Mouse (Mus musculus) heart, embryonic 12.5 days (tissue): ENCODE results near the gene Nme4. TPM values are rescaled to one million over a fixed set of nuclear protein-coding genes. Genes with fewer than 3 reads are reported as not detected.
"Not testable (repeated sequence)": the region's sequence is repeated elsewhere in the genome, so short reads cannot be mapped to it uniquely, and the experiment has no call there.

Source experiments
- ATAC-seq: fragments of 200-750 bp; cut with Nextera tagmentation; 2 replicates; pipeline ENCODE4 v1.8.0; 2017; ENCODE audit warnings: moderate TSS enrichment, moderate library complexity; ENCODE audit not compliant: insufficient number of reproducible peaks, low FRiP score
- H3K27ac ChIP-seq: fragments of 300-500 bp; sonication (generic); 2 replicates; pipeline ENCODE4 v1.5.1; 2016; ENCODE audit warnings: mild to moderate bottlenecking, moderate library complexity; ENCODE audit not compliant: poor library complexity, severe bottlenecking
- H3K27me3 ChIP-seq: fragments of 300-500 bp; sonication (generic); replicated peaks from 2 replicates; pipeline ENCODE4 v1.6.1; 2016; ENCODE audit warnings: mild to moderate bottlenecking, moderate library complexity
- H3K36me3 ChIP-seq: fragments of 300-500 bp; sonication (generic); 2 replicates; pipeline ENCODE4 v1.6.1; 2016; ENCODE audit warnings: mild to moderate bottlenecking, moderate library complexity
- H3K4me1 ChIP-seq: fragments of 300-500 bp; sonication (generic); replicated peaks from 2 replicates; pipeline ENCODE4 v1.6.1; 2016; ENCODE audit warnings: mild to moderate bottlenecking
- H3K4me2 ChIP-seq: fragments of 300-500 bp; sonication (generic); 2 replicates; pipeline ENCODE4 v1.6.1; 2016; ENCODE audit warnings: mild to moderate bottlenecking, moderate library complexity
- H3K4me3 ChIP-seq: fragments of 300-500 bp; sonication (generic); 2 replicates; pipeline ENCODE4 v1.5.1; 2016; ENCODE audit warnings: mild to moderate bottlenecking
- H3K9ac ChIP-seq: fragments of 300-500 bp; sonication (generic); 2 replicates; pipeline ENCODE4 v1.6.1; 2016; ENCODE audit warnings: mild to moderate bottlenecking, moderate library complexity
- H3K9me3 ChIP-seq: fragments of 300-500 bp; sonication (generic); replicated peaks from 2 replicates; pipeline ENCODE4 v1.6.1; 2016; ENCODE audit warnings: mild to moderate bottlenecking, moderate library complexity
- WGBS: fragments of 180-500 bp; shearing (Covaris S2); methylation state at CpG from one replicate; pipeline ENCODE4 v1.1.7; 2016; 5-methylcytosine and 5-hydroxymethylcytosine counted together
- polyA plus RNA-seq: library from polyadenylated mRNA; unstranded; fragments of >200 nt; fragmentation: Nextera tagmentation; extraction: Ambion mirVana; gene quantifications from 2 replicates; pipeline ENCODE4 v1.2.1, GENCODE M21; 2016

Nme4 gene
- polyA plus RNA-seq, 1 experiment from 2014 or later, result 65.9 TPM

GRCm38 (mm10) chr17:26124560-26124959 is 29.2 kb upstream of the Nme4 start:
- ATAC-seq, result no peak
- Histone ChIP-seq H3K4me1 (peaks cover 8% of the 10 kb centered on the region), H3K27ac (no peak overlapping the region), H3K9ac (peak overlapping the region; percentile 86), H3K4me3 (peak overlapping the region; percentile 89), H3K4me2 (peak overlapping the region; percentile 79), H3K36me3 (peaks cover 46% of the 10 kb centered on the region), H3K27me3 (peaks cover 9% of the 10 kb centered on the region), H3K9me3 (no peaks in the 10 kb centered on the region)
- WGBS, result 86% methylated on average over 7 of the region's 7 CpGs

DNA sequence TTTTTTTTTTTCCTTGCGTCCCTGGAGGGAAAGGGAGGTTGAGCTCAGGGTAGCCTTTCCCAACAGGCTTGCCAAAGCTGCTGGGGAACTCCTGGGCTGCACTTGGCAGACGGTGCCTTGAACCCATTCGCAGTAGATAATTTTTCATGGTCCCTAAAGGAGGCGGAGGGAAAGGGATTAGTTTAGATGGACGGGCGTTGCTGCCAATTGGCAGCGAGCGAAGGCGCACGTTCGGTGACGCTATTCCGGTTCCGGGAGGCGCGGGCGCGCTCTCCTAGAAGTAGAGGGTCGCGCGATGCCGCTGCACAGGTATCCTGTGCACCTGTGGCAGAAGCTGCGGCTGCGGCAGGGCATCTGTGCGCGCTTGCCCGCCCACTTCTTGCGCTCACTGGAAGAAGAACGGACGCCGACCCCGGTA is 27.9 kb upstream of the Nme4 start, which contains the start of gene Mrpl28:
Mrpl28 (plus strand) TSS at position 234 of the 418 bp plus-strand sequence.
- no peak within 1 kb of the TSS for H3K27ac ChIP-seq
- peak within 1 kb of the TSS; percentile 89 for H3K4me3 ChIP-seq
- H3K27me3 ChIP-seq, result peaks cover 22% of the 10 kb centered on the region
- no peaks in the 10 kb centered on the region for H3K9me3 ChIP-seq
- peak within 1 kb of the TSS; percentile 86 for H3K9ac ChIP-seq
- H3K36me3 ChIP-seq, result peaks cover 33% of the 10 kb centered on the region
- peaks cover 8% of the 10 kb centered on the region for H3K4me1 ChIP-seq
- H3K4me2 ChIP-seq, result peak within 1 kb of the TSS; percentile 79
- ATAC-seq, result peak; percentile 85
- WGBS, result under 1% methylated on average over 32 of the region's 32 CpGs

- 61% methylated on average over 5 of the region's 5 CpGs for WGBS
- Histone ChIP-seq H3K4me2 (no peak overlapping the region), H3K36me3 (peaks cover 26% of the 10 kb centered on the region), H3K27ac (no peak overlapping the region), H3K4me3 (no peak overlapping the region), H3K9me3 (no peaks in the 10 kb centered on the region), H3K4me1 (peaks cover 8% of the 10 kb centered on the region), H3K27me3 (peaks cover 29% of the 10 kb centered on the region), H3K9ac (peak overlapping the region; percentile 2; the same call in 1 of the 2 replicates)
- no peak for ATAC-seq
Measured at GRCm38 (mm10) chr17:26122431-26123140, 27.2 kb upstream of the Nme4 start.

GRCm38 (mm10) chr17:26119766-26120710 is 24.6 kb upstream of the Nme4 start:
- peaks cover 54% of the 10 kb centered on the region for H3K27me3 ChIP-seq
- H3K4me2 ChIP-seq, result 0 out of 2 replicates have a peak overlapping the region, but pooled peaks have one; percentile 11
- no peak overlapping the region for H3K27ac ChIP-seq
- no peaks in the 10 kb centered on the region for H3K9me3 ChIP-seq
- H3K4me3 ChIP-seq, result no peak overlapping the region
- 46% methylated on average over 33 of the region's 33 CpGs for WGBS
- H3K4me1 ChIP-seq, result peaks cover 8% of the 10 kb centered on the region
- H3K36me3 ChIP-seq, result peaks cover 1% of the 10 kb centered on the region
- peak; percentile 19; the same call in 1 of the 2 replicates for ATAC-seq
- no peak overlapping the region for H3K9ac ChIP-seq

DNA sequence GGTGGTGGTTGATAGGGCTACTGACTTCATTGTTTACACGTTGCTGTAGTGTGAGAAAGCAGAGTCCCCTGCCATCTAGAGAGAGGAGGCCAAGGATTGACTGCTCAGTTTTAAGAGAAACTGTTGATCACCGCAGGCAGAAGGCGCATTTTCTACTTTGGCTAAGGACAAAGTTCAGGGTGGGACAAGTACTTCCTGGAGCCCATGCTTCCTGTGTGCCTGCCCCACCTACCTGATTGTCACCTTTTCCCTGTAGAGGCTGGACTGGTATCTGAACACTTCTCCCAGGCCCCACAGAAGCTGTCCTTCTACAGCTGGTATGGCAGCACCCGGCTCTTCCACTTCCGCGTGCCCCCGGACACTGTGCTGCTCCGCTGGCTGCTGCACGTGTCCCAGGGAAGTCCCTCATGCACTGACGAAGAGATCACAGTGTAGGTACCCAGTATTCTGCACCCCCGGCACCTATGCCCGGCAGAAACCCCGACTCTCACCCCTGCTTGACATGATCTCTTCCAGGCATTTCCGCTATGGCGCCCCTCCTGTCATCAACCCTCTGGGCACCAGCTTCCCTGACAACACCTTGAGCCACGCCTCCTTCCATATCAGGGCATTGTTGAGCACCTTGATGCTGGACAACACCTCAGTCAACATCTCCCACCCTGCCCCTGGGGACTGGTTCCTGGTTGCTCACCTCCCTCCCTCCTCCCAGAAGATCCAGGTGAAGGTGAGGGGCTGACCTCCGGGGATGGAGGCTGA is 21.3 kb upstream of the Nme4 start:
- no peak for ATAC-seq
- no peaks in the 10 kb centered on the region for H3K36me3 ChIP-seq
- WGBS, result 81% methylated on average over 17 of the region's 17 CpGs
- no peaks in the 10 kb centered on the region for H3K9me3 ChIP-seq
- peaks cover 84% of the 10 kb centered on the region for H3K27me3 ChIP-seq
- no peak overlapping the region for H3K4me3 ChIP-seq
- no peak overlapping the region for H3K4me2 ChIP-seq
- H3K9ac ChIP-seq, result no peak overlapping the region
- no peak overlapping the region for H3K27ac ChIP-seq
- peaks cover 5% of the 10 kb centered on the region for H3K4me1 ChIP-seq

GRCm38 (mm10) chr17:26115956-26116487 is 20.6 kb upstream of the Nme4 start:
- H3K4me3 ChIP-seq, result no peak overlapping the region

GRCm38 (mm10) chr17:26115205-26115898 is 19.9 kb upstream of the Nme4 start:
- H3K9me3 ChIP-seq, result no peaks in the 10 kb centered on the region
- no peak for ATAC-seq
- no peak overlapping the region for H3K27ac ChIP-seq
- no peak overlapping the region for H3K4me3 ChIP-seq
- H3K27me3 ChIP-seq, result peaks cover 93% of the 10 kb centered on the region
- WGBS, result 76% methylated on average over 7 of the region's 7 CpGs
- peaks cover 11% of the 10 kb centered on the region for H3K4me1 ChIP-seq
- no peak overlapping the region for H3K9ac ChIP-seq
- H3K4me2 ChIP-seq, result no peak overlapping the region
- H3K36me3 ChIP-seq, result no peaks in the 10 kb centered on the region

More at GRCm38 (mm10) chr17:26115956-26116487, 20.6 kb upstream of the Nme4 start:
- H3K9me3 ChIP-seq, result no peaks in the 10 kb centered on the region
- 41% methylated on average over 2 of the region's 3 CpGs for WGBS
- H3K27ac ChIP-seq, result no peak overlapping the region
- H3K4me1 ChIP-seq, result peaks cover 8% of the 10 kb centered on the region
- ATAC-seq, result no peak
- H3K9ac ChIP-seq, result no peak overlapping the region
- H3K4me2 ChIP-seq, result no peak overlapping the region
- H3K36me3 ChIP-seq, result no peaks in the 10 kb centered on the region
- peaks cover 88% of the 10 kb centered on the region for H3K27me3 ChIP-seq

GRCm38 (mm10) chr17:26114461-26114860 is 19.1 kb upstream of the Nme4 start:
- WGBS, result 62% methylated on average over 7 of the region's 7 CpGs
- H3K4me1 ChIP-seq, result peaks cover 11% of the 10 kb centered on the region
- not testable (repeated sequence) for H3K4me2 ChIP-seq, H3K36me3 ChIP-seq, H3K9ac ChIP-seq, H3K4me3 ChIP-seq, H3K9me3 ChIP-seq, H3K27ac ChIP-seq, ATAC-seq
- peaks cover 92% of the 10 kb centered on the region for H3K27me3 ChIP-seq

GRCm38 (mm10) chr17:26114061-26114460 is 18.7 kb upstream of the Nme4 start:
- no peak for ATAC-seq
- Histone ChIP-seq H3K27me3 (peaks cover 88% of the 10 kb centered on the region), H3K4me2 (peak overlapping the region; percentile 90), H3K9ac (peak overlapping the region; percentile 74; the same call in 1 of the 2 replicates), H3K36me3 (no peaks in the 10 kb centered on the region), H3K27ac (no peak overlapping the region), H3K4me3 (peak overlapping the region; percentile 63), H3K4me1 (peaks cover 11% of the 10 kb centered on the region), H3K9me3 (no peaks in the 10 kb centered on the region)
- 14% methylated on average over 8 of the region's 8 CpGs for WGBS
